Mouse (Mus musculus) lung, adult 2 months (tissue): ENCODE data around the gene Pgpep1. TPM values are rescaled to one million over a fixed set of nuclear protein-coding genes. Genes with fewer than 3 reads are reported as not detected.

Experiments
- DNase-seq: peaks from one replicate; pipeline ENCODE4 v3.0.0; 2022
- H3K4me1 ChIP-seq: fragments of 200-500 bp; 2 replicates; pipeline ENCODE4 v1.6.1; 2011; ENCODE audit warnings: low read length; ENCODE audit not compliant: control insufficient read depth, insufficient read depth
- H3K4me3 ChIP-seq: fragments of 200-500 bp; replicated peaks from 2 replicates; pipeline ENCODE3; 2011; ENCODE audit warnings: low read depth, mild to moderate bottlenecking, control low read depth, low read length; ENCODE audit errors: extremely low read depth
- CTCF ChIP-seq: fragments of 200-500 bp; IDR thresholded peaks from 2 replicates; pipeline ENCODE4 v1.5.1; 2011; ENCODE audit warnings: mild to moderate bottlenecking, low read length, control low read depth; ENCODE audit not compliant: insufficient read depth
- POLR2A ChIP-seq: fragments of 200-500 bp; IDR thresholded peaks from 2 replicates; pipeline ENCODE4 v1.6.1; 2011; ENCODE audit warnings: low read depth, mild to moderate bottlenecking, control low read depth, low read length, borderline replicate concordance; ENCODE audit errors: extremely low read depth
- WGBS: fragments of 180-500 bp; shearing (Covaris S2); methylation state at CpG from one replicate; pipeline ENCODE4 v1.1.7; 2018; 5-methylcytosine and 5-hydroxymethylcytosine counted together
- polyA plus RNA-seq: library from polyadenylated mRNA; depleted of rRNA; stranded (reverse); fragments of >200 nt; gene quantifications from 2 replicates; pipeline ENCODE4 v1.2.3, GENCODE M21; 2012

Gene Pgpep1
- polyA plus RNA-seq, 1 experiment, result 33.7 TPM

DNA sequence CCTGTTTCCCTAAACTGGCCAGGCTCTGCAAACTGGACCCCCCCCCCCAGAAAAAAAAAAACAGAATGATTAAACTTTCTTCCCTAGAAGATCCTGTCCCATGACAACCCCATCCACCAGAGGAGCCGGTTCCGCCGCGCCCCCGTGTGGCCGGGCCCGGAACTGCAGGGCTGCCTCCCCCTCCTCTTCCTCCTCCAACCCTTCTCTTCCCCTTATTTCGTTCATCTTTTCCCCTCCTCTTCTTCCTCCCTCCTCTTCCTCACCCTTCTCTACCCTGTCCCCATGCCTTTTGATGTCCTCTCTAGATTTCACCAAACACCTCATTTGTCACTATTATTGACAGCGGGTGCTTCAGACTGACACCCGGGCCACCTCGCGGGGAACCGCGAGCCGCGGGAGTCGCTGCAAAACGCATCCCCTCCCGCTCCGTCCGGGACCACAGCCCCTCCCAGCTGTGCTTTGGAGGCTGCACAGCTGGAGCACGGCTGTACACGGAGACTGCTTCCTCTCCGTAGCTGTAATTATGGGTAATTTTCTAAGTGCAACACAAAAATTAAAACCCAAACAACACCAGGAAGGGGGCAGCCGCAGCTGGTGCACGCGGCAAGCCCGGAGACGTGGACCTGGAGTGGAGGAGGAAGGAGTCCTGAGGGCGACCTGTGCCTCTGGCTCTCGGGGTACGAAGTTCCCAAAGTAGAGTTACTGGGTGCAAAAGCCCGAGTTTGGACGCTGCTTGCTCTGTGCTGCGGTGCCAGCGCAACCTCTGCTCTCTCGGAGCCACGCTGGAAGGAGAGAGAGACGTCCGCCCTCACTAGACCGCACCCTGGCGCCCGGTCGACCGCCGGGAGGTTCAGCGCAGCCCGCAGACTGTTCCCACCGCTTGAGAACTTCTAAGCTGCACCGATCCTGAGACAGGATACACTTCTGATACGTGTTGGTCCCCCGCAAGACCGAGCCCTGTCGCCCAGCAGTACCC lies 49.1 kb downstream of the Pgpep1 start:
- DNase-seq, result peak; percentile 87
- WGBS, result under 1% methylated on average over 54 of the region's 54 CpGs

GRCm38 (mm10) chr8:70609849-70610795 lies 50.1 kb downstream of the Pgpep1 start:
- H3K4me3 ChIP-seq, result peak overlapping the region; percentile 74
- peaks cover 19% of the 10 kb centered on the region for H3K4me1 ChIP-seq
- DNase-seq, result peak; percentile 82
- TF ChIP-seq POLR2A (peak; percentile 88; the same call in 1 of the 2 replicates), CTCF (no peak)
- WGBS, result under 1% methylated on average over 44 of the region's 45 CpGs

More for the DNA sequence above, 49.1 kb downstream of the Pgpep1 start:
- TF ChIP-seq CTCF, result peak; percentile 61
- TF ChIP-seq POLR2A, result peak; percentile 33; the same call in 1 of the 2 replicates
- Histone ChIP-seq H3K4me3 (peak overlapping the region; percentile 62), H3K4me1 (peaks cover 19% of the 10 kb centered on the region)

DNA sequence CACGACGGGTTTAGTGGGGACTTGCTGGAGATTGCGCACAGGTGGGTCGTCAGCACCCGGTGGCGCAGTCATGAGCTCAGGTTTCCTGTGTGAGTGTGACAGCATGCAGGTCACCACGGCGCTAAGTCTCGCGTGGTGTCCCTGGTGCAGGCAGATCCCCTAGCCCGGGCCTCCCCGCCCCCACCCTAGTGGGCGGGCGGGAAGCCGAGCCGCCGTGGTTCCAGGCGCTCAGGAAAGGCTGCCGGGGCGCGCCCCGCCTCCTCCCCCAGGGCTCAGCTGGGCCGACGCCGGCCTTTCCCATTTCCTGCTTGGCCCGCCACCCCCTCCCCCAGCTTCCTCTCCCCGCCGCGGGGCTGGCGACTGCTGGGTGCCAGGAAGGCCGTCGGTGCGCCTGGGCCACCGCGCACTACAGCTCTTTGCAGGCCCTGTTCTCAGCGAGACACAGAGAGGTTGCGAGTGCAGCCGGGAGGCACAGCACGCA lies 50.8 kb downstream of the Pgpep1 start:
- under 1% methylated on average over 37 of the region's 39 CpGs for WGBS
- TF ChIP-seq CTCF (no peak), POLR2A (peak; percentile 83)
- peak; percentile 80 for DNase-seq
- Histone ChIP-seq H3K4me3 (peak overlapping the region; percentile 74), H3K4me1 (peaks cover 19% of the 10 kb centered on the region)

GRCm38 (mm10) chr8:70608749-70609367 lies 51.3 kb downstream of the Pgpep1 start, which contains the start of gene Ssbp4:
Ssbp4 (minus strand) TSS chr8:70608872.
- Histone ChIP-seq H3K4me3 (peak within 1 kb of the TSS; percentile 91), H3K4me1 (peaks cover 19% of the 10 kb centered on the region)
- TF ChIP-seq POLR2A, result no peak
- no peak for TF ChIP-seq CTCF
- WGBS, result 3% methylated on average over 26 of the region's 26 CpGs
- no peak for DNase-seq

- Histone ChIP-seq H3K4me3 (peak overlapping the region; percentile 91), H3K4me1 (peaks cover 19% of the 10 kb centered on the region)
- TF ChIP-seq POLR2A, result 0 out of 2 replicates have a peak, but pooled peaks have one; percentile 29
- TF ChIP-seq CTCF, result no peak
- WGBS, result 1% methylated on average over 84 of the region's 84 CpGs
- no peak for DNase-seq
Observed at GRCm38 (mm10) chr8:70607898-70608748, 52.1 kb downstream of the Pgpep1 start.

DNA sequence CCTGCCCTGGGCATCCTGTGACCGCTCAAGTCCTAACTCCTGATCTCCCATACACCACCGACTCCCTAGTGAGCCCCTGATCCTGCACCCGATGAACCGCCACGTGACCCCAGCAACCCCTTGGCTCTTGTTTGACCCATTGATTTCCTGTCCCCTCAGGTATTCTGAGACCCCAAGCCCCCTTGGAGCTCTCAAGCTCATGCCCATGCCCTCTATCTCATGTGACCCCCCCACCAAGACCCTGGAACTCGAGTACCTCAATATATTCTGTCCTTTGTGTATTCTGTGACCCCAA lies 52.6 kb downstream of the Pgpep1 start:
- peaks cover 19% of the 10 kb centered on the region for H3K4me1 ChIP-seq
- TF ChIP-seq POLR2A (no peak), CTCF (no peak)
- WGBS, result 11% methylated on average over 6 of the region's 6 CpGs
- peak overlapping the region; percentile 91 for H3K4me3 ChIP-seq
- DNase-seq, result no peak

DNA sequence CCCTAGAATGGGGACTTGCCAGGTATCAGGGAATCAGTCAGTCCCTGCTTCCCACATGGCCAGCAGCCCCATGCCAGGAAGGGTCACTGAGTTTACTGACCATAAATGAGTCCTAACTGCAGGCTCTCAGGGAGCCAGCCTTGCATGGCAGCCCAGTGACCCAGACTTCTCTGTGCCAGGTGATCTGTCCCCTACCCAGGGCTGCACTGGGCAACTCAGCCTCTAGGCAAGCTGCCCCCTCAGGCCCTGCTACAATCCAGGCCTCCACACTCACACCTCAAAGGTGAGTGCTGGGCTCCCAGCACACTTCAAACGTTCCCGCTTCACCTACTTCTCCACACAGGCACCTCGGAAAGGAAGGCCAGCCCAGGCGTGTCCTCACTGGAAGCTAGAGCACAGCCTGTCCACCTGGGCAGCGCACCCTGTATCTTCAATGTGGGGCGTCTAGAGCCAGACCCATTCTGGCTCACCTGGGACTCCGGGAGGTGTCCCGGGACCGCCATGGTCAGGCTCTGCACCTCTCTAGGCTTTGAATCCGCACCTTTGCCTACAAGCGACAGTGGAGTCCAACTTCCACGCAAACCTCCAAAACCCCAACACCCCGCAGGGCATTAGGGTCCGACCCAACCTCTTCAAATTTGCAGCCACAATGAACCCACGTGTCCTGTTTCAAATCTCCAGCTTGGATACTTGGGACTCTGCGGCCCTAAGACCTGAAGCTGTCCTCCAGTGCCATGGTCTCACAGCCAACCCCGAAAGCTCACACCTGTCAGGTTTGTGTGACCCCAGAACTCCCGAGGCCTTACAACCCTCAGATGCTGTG lies 53.2 kb downstream of the Pgpep1 start:
- Histone ChIP-seq H3K4me3 (peak overlapping the region; percentile 91), H3K4me1 (peaks cover 19% of the 10 kb centered on the region)
- no peak for DNase-seq
- TF ChIP-seq POLR2A (no peak), CTCF (no peak)
- 61% methylated on average over 18 of the region's 18 CpGs for WGBS
